Mouse (Mus musculus): Measurements from ENCODE around the gene Lhpp. TPM values are rescaled to one million over a fixed set of nuclear protein-coding genes. Genes with fewer than 3 reads are reported as not detected.

Lhpp gene
- polyA plus RNA-seq, 1 experiment from 2014 or later: 47.8 TPM

DNA sequence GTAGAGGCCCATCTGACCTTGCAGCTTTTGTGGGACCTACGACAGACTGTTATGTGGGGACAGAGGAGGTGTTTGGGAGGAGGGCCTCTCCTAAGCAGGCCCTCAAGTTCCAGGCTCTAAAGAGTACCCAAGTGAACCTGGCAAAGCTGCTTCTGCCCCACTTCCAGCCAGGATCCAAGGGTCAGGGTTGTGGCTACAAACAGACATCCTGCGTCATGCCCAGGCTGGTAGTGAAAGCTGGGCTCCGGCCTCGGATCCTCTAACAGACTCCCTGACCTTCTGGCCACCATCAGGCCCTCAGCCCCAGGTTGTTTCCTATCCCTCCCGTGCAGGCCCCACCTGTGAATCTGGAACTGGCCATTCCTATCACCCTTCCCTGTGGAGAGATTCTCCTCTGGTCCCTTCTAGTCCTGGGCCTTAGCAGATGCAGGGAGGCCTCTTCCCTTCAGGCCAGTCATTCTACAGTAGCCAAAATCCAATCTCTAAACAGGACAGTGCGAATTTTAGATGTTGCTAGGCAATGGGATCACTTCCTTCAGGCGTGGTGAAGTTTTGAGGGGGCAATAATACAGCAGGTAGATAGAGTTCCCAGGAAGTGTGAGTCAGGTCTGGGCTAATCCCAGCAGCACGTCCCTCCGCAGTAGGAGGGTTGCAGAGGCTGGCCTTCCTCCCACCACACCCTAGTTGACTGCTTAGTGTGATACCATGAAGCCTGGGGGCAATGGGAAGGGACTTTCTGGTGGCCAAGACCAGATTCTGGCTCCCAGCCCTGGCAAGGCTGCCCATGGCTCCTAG lies 93.3 kb downstream of the Lhpp start:
- Histone ChIP-seq H3K4me1 (ENCODE audit: control insufficient read depth, insufficient read depth, low read length) (peaks cover 5% of the 10 kb centered on the region; the same call in 1 of the 2 replicates), H3K27ac (ENCODE audit: low read length) (no peak overlapping the region), H3K9ac (ENCODE audit: low read depth, low read length) (no peak overlapping the region), H3K27me3 (replicated peaks; ENCODE audit: control insufficient read depth, insufficient read depth, low read length) (no peaks in the 10 kb centered on the region), H3K4me3 (ENCODE audit: low read length) (no peak overlapping the region), H3K9me3 (ENCODE audit: control insufficient read depth, low read length) (no peaks in the 10 kb centered on the region), H3K36me3 (ENCODE audit: control insufficient read depth, insufficient read depth, low read length) (no peaks in the 10 kb centered on the region), H3K4me2 (ENCODE audit: low read depth, low read length) (no peak overlapping the region)
- no peak; the same call in 1 of the 2 replicates for ATAC-seq
- 74% methylated on average over 9 of the region's 9 CpGs for WGBS

DNA sequence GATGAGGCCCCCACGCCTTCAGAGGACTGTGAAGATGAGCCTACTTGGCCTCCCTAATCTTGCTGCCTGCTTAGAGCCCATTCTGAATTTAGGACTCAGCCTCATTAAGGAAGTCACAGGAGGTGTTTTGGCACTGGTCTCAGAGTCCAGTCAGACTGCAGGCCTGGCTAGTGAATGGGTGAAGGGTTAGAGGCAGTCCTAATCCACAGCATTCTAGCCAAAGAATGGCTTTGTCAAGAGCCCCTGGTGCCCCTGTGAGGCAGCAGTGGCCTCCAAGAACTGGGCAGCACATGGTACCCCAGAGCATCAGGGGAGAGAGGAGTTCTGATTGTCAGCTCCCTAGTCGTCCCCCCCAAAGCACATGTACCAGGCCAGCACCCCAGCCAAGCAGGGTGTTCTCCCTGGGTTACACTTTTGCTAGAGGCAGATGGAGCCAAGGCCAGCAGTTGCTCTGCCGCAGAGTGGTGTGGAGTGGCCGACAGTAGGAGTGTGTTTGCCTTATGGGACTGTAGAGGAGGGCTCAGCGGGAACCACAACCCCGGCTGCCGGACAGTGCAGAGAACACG lies 94.0 kb downstream of the Lhpp start:
- Histone ChIP-seq H3K4me2 (ENCODE audit: low read depth, low read length) (no peak overlapping the region), H3K4me3 (ENCODE audit: low read length) (no peak overlapping the region), H3K36me3 (ENCODE audit: control insufficient read depth, insufficient read depth, low read length) (no peaks in the 10 kb centered on the region), H3K27ac (ENCODE audit: low read length) (no peak overlapping the region), H3K4me1 (ENCODE audit: control insufficient read depth, insufficient read depth, low read length) (no peaks in the 10 kb centered on the region), H3K9ac (ENCODE audit: low read depth, low read length) (no peak overlapping the region), H3K27me3 (replicated peaks; ENCODE audit: control insufficient read depth, insufficient read depth, low read length) (no peaks in the 10 kb centered on the region), H3K9me3 (ENCODE audit: control insufficient read depth, low read length) (no peaks in the 10 kb centered on the region)
- 88% methylated on average over 8 of the region's 8 CpGs for WGBS
- ATAC-seq: no peak

DNA sequence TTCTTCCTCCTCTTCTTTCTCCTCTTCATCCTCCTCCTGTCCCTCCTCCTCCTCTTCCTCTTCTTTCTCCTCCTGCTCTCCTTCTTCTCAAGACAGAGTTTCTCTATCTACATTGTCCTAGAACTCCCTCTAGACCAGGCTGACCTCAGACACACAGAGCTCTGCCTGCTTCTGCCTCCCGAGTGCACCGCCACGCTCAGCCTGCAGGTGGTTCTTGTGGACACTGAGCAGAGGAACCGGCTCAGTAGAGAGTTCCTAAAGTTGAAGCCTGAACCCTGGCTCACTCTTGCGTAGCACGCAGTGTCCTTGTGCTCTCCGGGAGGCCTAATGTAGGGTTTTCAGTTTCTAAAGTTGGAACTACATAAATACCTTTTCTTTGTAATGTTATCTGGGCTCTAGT lies 94.7 kb downstream of the Lhpp start:
- ATAC-seq: no peak
- WGBS: 87% methylated on average over 7 of the region's 7 CpGs

DNA sequence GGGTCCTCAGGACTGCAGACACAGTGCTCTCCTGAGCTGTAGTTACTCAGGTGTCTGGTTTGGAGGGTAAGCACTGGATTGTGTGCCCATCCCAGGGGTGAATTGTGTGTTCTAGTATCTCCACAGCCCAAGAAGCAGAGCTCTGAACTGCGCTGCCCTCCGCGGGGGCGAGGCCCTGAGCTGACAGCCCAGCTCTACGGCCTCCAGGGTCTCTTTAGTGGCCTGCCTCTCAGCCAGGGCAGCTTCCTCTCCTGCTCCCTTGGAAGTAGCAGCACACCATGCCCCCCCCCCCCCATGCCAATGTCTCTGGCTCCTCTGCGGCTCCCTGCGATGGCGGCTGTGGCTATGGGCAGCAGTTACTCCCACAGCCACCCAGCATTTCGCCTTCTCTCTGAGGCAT lies 101.1 kb downstream of the Lhpp start:
- ATAC-seq: no peak
- H3K4me3 ChIP-seq (ENCODE audit: low read length): no peak overlapping the region
- H3K27me3 ChIP-seq (replicated peaks; ENCODE audit: control insufficient read depth, insufficient read depth, low read length): no peaks in the 10 kb centered on the region
- H3K36me3 ChIP-seq (ENCODE audit: control insufficient read depth, insufficient read depth, low read length): peaks cover 4% of the 10 kb centered on the region; the same call in 1 of the 2 replicates
- no peak overlapping the region for H3K4me2 ChIP-seq (ENCODE audit: low read depth, low read length)
- WGBS: 59% methylated on average over 9 of the region's 9 CpGs
- H3K9me3 ChIP-seq (ENCODE audit: control insufficient read depth, low read length): no peaks in the 10 kb centered on the region
- peaks cover 37% of the 10 kb centered on the region for H3K4me1 ChIP-seq (ENCODE audit: control insufficient read depth, insufficient read depth, low read length)
- H3K27ac ChIP-seq (ENCODE audit: low read length): peak overlapping the region; percentile 54
- H3K9ac ChIP-seq (ENCODE audit: low read depth, low read length): peak overlapping the region; percentile 53

More for the DNA sequence above, 94.7 kb downstream of the Lhpp start:
- Histone ChIP-seq H3K36me3 (ENCODE audit: control insufficient read depth, insufficient read depth, low read length) (no peaks in the 10 kb centered on the region), H3K9ac (ENCODE audit: low read depth, low read length) (no peak overlapping the region), H3K27ac (ENCODE audit: low read length) (no peak overlapping the region), H3K4me3 (ENCODE audit: low read length) (no peak overlapping the region), H3K9me3 (ENCODE audit: control insufficient read depth, low read length) (no peaks in the 10 kb centered on the region), H3K4me2 (ENCODE audit: low read depth, low read length) (no peak overlapping the region), H3K27me3 (replicated peaks; ENCODE audit: control insufficient read depth, insufficient read depth, low read length) (no peaks in the 10 kb centered on the region), H3K4me1 (ENCODE audit: control insufficient read depth, insufficient read depth, low read length) (no peaks in the 10 kb centered on the region)

DNA sequence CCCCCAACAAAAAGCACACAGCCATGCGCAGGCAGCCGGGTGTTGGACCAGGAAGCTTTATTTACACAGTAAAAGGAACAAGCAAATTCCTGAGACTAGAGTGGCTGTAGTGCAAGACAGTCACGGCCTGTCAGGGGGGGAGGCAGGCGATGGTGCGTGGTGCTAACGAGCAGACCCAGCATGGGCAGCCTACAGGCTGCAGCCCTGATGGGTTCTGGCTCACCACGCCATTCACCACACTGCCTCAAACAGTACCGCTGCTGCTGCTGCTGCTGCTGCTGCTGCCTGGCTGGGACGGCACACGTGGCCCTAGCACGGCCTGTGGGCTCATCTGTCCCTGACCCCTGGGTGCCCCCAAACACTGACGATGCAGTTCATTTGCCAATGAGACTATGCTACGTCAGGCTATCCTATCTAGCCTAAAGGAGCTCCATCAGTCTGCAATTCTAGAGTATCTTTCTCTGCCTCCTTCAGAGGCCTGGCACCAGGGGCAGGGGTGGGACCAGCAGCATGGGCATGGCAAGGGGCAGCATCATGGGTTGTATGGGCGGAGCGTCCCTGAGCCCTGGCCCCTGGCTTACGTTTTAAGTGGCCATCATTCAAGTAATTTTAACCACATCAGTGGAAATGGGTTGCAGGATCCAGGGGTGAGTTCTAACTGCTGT lies 101.7 kb downstream of the Lhpp start:
- 25% methylated on average over 16 of the region's 16 CpGs for WGBS
- peak; percentile 55 for ATAC-seq
- no peaks in the 10 kb centered on the region for H3K9me3 ChIP-seq (ENCODE audit: control insufficient read depth, low read length)
- no peak overlapping the region for H3K4me3 ChIP-seq (ENCODE audit: low read length)
- no peak overlapping the region for H3K4me2 ChIP-seq (ENCODE audit: low read depth, low read length)
- H3K27ac ChIP-seq (ENCODE audit: low read length): peak overlapping the region; percentile 54
- H3K27me3 ChIP-seq (replicated peaks; ENCODE audit: control insufficient read depth, insufficient read depth, low read length): no peaks in the 10 kb centered on the region
- peak overlapping the region; percentile 53 for H3K9ac ChIP-seq (ENCODE audit: low read depth, low read length)
- H3K36me3 ChIP-seq (ENCODE audit: control insufficient read depth, insufficient read depth, low read length): peaks cover 4% of the 10 kb centered on the region; the same call in 1 of the 2 replicates
- H3K4me1 ChIP-seq (ENCODE audit: control insufficient read depth, insufficient read depth, low read length): peaks cover 37% of the 10 kb centered on the region

DNA sequence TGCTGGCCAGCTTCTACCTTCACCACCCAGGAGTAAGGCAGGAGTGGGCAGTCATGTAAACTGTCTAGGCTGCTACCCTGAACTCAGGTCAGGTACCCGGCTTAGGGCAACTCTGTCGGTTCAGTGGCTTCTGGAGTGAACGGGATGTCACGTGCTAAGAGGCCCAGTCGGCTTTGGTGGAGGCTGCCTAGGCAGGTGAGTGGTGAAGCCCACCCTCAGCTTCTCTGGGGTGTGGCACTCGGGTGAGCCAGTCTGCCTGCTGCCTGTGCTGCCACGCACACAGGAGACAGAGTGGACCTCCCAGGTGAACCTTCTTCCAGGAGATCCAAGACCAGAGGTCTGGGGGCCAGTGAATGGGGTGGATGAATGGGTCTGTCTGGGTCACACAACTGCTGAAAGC lies 102.5 kb downstream of the Lhpp start:
- no peaks in the 10 kb centered on the region for H3K9me3 ChIP-seq (ENCODE audit: control insufficient read depth, low read length)
- ATAC-seq: no peak
- 0 out of 2 replicates have a peak overlapping the region, but pooled peaks have one; percentile 16 for H3K9ac ChIP-seq (ENCODE audit: low read depth, low read length)
- H3K27me3 ChIP-seq (replicated peaks; ENCODE audit: control insufficient read depth, insufficient read depth, low read length): no peaks in the 10 kb centered on the region
- no peak overlapping the region for H3K4me2 ChIP-seq (ENCODE audit: low read depth, low read length)
- H3K36me3 ChIP-seq (ENCODE audit: control insufficient read depth, insufficient read depth, low read length): peaks cover 4% of the 10 kb centered on the region; the same call in 1 of the 2 replicates
- WGBS: 78% methylated on average over 7 of the region's 7 CpGs
- H3K27ac ChIP-seq (ENCODE audit: low read length): peak overlapping the region; percentile 86
- H3K4me3 ChIP-seq (ENCODE audit: low read length): no peak overlapping the region
- peaks cover 37% of the 10 kb centered on the region for H3K4me1 ChIP-seq (ENCODE audit: control insufficient read depth, insufficient read depth, low read length)

DNA sequence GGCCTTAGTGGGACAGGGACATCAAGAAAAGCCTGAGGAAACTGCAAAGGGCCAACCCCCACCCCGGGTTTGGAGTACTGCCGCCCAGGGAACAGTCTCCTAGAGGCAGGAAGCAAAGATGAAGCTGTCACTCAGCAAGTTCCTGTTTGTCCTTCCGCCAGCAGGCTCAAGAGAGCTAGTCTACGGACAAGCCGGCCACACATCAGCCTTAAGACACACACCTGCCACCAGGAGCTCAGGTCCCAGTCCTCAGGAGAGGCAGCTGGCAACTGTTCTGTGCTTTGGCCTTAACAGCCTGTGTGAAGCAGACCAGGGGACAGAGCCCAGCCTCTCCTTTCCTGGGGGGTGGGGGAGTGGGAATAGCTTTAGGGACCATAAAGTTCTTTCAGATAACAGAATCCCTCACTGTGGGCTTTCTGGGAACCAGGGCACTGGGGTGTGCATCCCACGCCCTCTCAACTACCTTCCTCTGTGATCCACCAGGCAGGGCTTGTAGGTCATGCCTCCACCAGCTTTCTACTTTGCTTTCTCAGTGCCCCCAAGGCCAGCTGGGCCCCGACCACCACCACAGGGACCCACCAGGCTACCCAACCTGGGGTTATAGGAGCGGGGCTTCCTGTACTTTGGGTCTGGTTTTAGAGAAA lies 103.2 kb downstream of the Lhpp start:
- no peak for ATAC-seq
- no peaks in the 10 kb centered on the region for H3K9me3 ChIP-seq (ENCODE audit: control insufficient read depth, low read length)
- 58% methylated on average over 8 of the region's 8 CpGs for WGBS
- no peak overlapping the region for H3K4me2 ChIP-seq (ENCODE audit: low read depth, low read length)
- H3K36me3 ChIP-seq (ENCODE audit: control insufficient read depth, insufficient read depth, low read length): peaks cover 4% of the 10 kb centered on the region; the same call in 1 of the 2 replicates
- H3K27me3 ChIP-seq (replicated peaks; ENCODE audit: control insufficient read depth, insufficient read depth, low read length): no peaks in the 10 kb centered on the region
- H3K27ac ChIP-seq (ENCODE audit: low read length): peak overlapping the region; percentile 86
- H3K4me3 ChIP-seq (ENCODE audit: low read length): no peak overlapping the region
- H3K4me1 ChIP-seq (ENCODE audit: control insufficient read depth, insufficient read depth, low read length): peaks cover 37% of the 10 kb centered on the region
- no peak overlapping the region for H3K9ac ChIP-seq (ENCODE audit: low read depth, low read length)

DNA sequence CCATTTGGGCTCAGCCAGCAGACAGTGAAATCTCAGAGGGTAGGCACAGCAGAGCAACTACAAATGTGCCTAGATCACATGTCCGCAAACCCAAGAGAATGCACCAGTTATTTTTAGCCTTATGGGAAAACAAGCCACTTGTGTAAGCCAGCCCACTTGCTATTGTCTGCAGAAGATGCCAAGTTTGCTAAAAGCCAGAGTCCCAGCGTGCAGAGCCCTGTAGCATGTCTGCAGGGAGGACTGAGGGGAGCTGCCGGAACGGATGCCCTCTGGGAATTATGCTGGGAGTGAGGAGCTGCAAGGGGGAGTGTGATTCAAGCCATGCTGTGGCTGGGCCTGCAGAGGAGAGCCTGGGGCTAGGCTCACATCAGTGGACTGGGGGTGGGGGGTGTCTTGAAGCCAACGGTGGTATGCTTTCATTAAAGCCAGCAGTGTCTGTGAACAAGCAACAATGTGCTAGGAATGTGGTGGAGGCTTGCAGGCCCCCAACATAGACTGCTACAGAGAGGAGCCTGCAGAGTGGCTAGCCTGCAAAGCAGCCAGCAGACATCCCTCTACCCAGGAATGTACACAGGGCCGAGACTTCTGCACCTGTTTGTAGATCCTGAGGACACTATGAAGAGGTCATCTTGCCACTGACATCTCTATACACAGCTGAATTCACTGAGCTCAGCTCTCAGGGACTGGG lies 103.9 kb downstream of the Lhpp start:
- ATAC-seq: peak; percentile 16; the same call in 1 of the 2 replicates
- Histone ChIP-seq H3K9ac (ENCODE audit: low read depth, low read length) (0 out of 2 replicates have a peak overlapping the region, but pooled peaks have one; percentile 2), H3K9me3 (ENCODE audit: control insufficient read depth, low read length) (no peaks in the 10 kb centered on the region), H3K4me1 (ENCODE audit: control insufficient read depth, insufficient read depth, low read length) (peaks cover 37% of the 10 kb centered on the region), H3K27me3 (replicated peaks; ENCODE audit: control insufficient read depth, insufficient read depth, low read length) (no peaks in the 10 kb centered on the region), H3K27ac (ENCODE audit: low read length) (peak overlapping the region; percentile 86), H3K4me3 (ENCODE audit: low read length) (no peak overlapping the region), H3K4me2 (ENCODE audit: low read depth, low read length) (no peak overlapping the region), H3K36me3 (ENCODE audit: control insufficient read depth, insufficient read depth, low read length) (peaks cover 4% of the 10 kb centered on the region; the same call in 1 of the 2 replicates)
- 36% methylated on average over 6 of the region's 6 CpGs for WGBS
